Mouse (Mus musculus) E14TG2a.4 (cell line): ENCODE results near the gene Cchcr1.

Experiments
- H3K27me3 ChIP-seq: 2 replicates; pipeline ENCODE4 v1.6.1; 2014; ENCODE audit warnings: low read length, control low read depth; ENCODE audit not compliant: insufficient read depth
- H3K36me3 ChIP-seq: 2 replicates; pipeline ENCODE4 v1.6.1; 2014; ENCODE audit warnings: low read length, control low read depth; ENCODE audit not compliant: insufficient read depth
- H3K4me1 ChIP-seq: replicated peaks from 2 replicates; pipeline ENCODE4 v1.6.1; 2014; ENCODE audit warnings: low read depth, low read length, control low read depth
- H3K4me3 ChIP-seq: replicated peaks from 2 replicates; pipeline ENCODE4 v1.5.1; 2014; ENCODE audit warnings: mild to moderate bottlenecking, low read length
- H3K9me3 ChIP-seq: 2 replicates; pipeline ENCODE4 v1.6.1; 2014; ENCODE audit warnings: low read length, control low read depth
- CTCF ChIP-seq: conservative IDR thresholded peaks from 2 replicates; pipeline ENCODE4 v1.5.1; 2014; ENCODE audit warnings: low read length
- NANOG ChIP-seq: IDR thresholded peaks from 2 replicates; pipeline ENCODE4 v1.6.1; 2014; ENCODE audit warnings: borderline replicate concordance, low read length, mixed read lengths
- POU5F1 ChIP-seq: IDR thresholded peaks from 2 replicates; pipeline ENCODE4 v1.6.1; 2014; ENCODE audit warnings: low read length, borderline replicate concordance

Gene Cchcr1

GRCm38 (mm10) chr17:35532901-35533300 lies 16.0 kb downstream of the Cchcr1 start, which contains the start of gene Psors1c2:
Gene Psors1c2 (plus strand): TSS chr17:35533201.
- Histone ChIP-seq H3K36me3 (peaks cover 20% of the 10 kb centered on the region), H3K27me3 (no peaks in the 10 kb centered on the region), H3K4me3 (peak within 1 kb of the TSS; percentile 26), H3K9me3 (no peaks in the 10 kb centered on the region), H3K4me1 (peaks cover 75% of the 10 kb centered on the region)
- TF ChIP-seq NANOG (no peak), POU5F1 (no peak), CTCF (no peak)

- Histone ChIP-seq H3K27me3 (no peaks in the 10 kb centered on the region), H3K36me3 (peaks cover 8% of the 10 kb centered on the region), H3K9me3 (no peaks in the 10 kb centered on the region), H3K4me3 (no peak overlapping the region), H3K4me1 (peaks cover 76% of the 10 kb centered on the region)
- TF ChIP-seq CTCF (peak; percentile 99), POU5F1 (no peak)
Observed at GRCm38 (mm10) chr17:35534343-35534742, 17.4 kb downstream of the Cchcr1 start.

DNA sequence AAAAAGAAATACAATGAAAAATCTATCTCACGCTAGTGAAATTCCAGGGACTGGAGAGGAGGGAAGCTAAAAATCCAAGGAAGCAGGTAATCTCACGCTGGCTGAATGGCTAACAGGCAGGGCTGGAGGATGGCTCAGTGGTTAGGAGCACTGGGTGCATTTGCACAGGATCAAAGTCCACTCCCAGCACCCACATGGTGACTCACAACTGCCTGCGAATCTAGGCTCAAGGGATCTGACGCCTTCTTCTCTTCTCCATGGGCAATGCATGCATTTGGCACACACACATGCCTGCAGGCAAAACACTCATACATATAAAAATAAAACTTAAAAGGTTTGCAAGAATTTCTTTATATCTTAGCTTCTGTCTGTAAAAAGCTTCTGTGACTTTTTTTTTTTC lies 20.5 kb downstream of the Cchcr1 start:
- Histone ChIP-seq H3K9me3 (no peaks in the 10 kb centered on the region), H3K4me1 (peaks cover 54% of the 10 kb centered on the region), H3K36me3 (no peaks in the 10 kb centered on the region), H3K27me3 (no peaks in the 10 kb centered on the region), H3K4me3 (no peak overlapping the region)
- no peak for TF ChIP-seq NANOG
- no peak for TF ChIP-seq POU5F1
- TF ChIP-seq CTCF: no peak

DNA sequence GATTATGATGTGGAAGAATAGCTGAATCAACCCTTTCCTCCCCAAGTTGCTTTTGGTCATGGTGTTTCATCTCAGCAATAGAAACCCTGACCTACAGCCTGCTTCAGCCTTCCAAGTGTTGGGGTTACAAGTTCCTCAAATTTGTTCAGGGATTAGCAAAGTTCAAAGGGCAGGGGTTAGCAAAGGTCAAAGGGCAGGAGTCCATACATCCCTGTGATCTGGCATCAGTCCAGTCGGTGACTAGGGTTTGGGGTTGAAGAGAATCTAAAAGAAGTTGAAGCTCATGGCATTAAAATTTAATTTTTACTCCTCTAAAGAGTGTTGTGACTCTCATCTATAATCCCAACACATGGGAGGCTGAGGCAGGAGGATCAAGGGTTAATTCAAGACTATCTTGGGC lies 21.6 kb downstream of the Cchcr1 start:
- TF ChIP-seq NANOG (no peak), CTCF (no peak), POU5F1 (no peak)
- Histone ChIP-seq H3K4me3 (no peak overlapping the region), H3K36me3 (no peaks in the 10 kb centered on the region)

DNA sequence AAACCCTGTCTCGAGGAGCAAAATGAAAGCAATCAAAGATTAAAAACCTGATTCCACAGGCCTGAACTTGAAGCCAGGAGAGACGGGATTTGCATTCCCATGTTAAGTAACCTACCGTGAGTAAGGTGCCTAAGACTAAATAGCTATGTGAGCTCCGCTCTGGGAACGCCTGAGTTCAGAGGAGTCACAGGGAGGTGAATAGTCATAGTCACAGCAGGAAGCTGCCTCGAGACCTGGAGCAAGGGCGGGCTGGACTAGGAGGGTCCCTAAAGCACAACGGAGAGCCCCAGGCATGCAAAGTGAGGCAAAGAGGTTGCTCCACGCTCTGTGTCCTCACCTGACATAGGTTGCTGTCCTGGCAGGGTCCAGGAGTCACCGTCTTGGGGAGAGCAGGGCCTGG lies 22.6 kb downstream of the Cchcr1 start:
- TF ChIP-seq POU5F1: no peak
- TF ChIP-seq CTCF: no peak
- TF ChIP-seq NANOG: peak; percentile 56; the same call in 1 of the 2 replicates
- H3K36me3 ChIP-seq: no peaks in the 10 kb centered on the region
- H3K27me3 ChIP-seq: no peaks in the 10 kb centered on the region
- 0 out of 2 replicates have a peak overlapping the region, but pooled peaks have one; percentile 26 for H3K4me3 ChIP-seq
- no peaks in the 10 kb centered on the region for H3K9me3 ChIP-seq
- H3K4me1 ChIP-seq: peaks cover 54% of the 10 kb centered on the region

More for the DNA sequence above, 21.6 kb downstream of the Cchcr1 start:
- no peaks in the 10 kb centered on the region for H3K27me3 ChIP-seq
- no peaks in the 10 kb centered on the region for H3K9me3 ChIP-seq
- peaks cover 54% of the 10 kb centered on the region for H3K4me1 ChIP-seq

DNA sequence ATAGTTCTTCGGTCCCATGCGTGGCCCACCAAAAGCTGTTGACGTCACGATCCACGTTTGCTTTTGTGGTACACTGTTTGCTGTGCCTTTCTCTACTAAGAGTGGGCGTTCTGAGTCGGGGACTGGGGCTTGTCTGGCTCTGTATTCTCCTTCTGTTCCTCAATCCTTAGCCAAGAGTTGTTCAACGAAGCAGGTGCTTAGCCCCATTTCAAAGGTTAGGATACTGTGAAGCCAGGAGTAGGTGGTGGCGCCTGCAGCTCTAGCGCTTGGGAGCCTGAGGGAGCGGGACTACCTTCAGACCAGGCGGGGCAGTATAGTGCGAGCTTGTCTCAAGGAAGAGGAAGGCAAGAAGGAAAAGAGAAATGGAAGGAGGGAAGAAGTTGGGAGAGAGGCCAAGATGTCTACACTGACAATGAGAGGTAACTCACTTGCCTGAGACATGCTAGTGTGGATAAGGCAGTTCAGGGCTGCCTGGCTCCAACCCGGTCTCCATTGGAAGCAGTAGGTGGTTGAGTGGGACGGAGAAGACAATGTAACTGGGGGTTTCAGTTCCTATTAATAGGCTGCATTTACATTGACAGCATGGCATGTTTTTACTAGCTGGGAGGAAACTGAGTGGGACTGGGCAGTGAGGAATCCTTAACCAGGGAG lies 26.0 kb downstream of the Cchcr1 start:
- Histone ChIP-seq H3K4me1 (peaks cover 70% of the 10 kb centered on the region), H3K27me3 (no peaks in the 10 kb centered on the region), H3K36me3 (no peaks in the 10 kb centered on the region), H3K9me3 (no peaks in the 10 kb centered on the region), H3K4me3 (peak overlapping the region; percentile 49)
- TF ChIP-seq CTCF (peak; percentile 25; the same call in 1 of the 2 replicates), POU5F1 (no peak)

GRCm38 (mm10) chr17:35543412-35543861 lies 26.5 kb downstream of the Cchcr1 start:
- H3K9me3 ChIP-seq: no peaks in the 10 kb centered on the region
- peaks cover 71% of the 10 kb centered on the region for H3K4me1 ChIP-seq
- no peaks in the 10 kb centered on the region for H3K36me3 ChIP-seq
- H3K27me3 ChIP-seq: no peaks in the 10 kb centered on the region
- TF ChIP-seq POU5F1 (peak; percentile 66; the same call in 1 of the 2 replicates), NANOG (no peak), CTCF (no peak)
- peak overlapping the region; percentile 49 for H3K4me3 ChIP-seq

GRCm38 (mm10) chr17:35544001-35544400 lies 27.1 kb downstream of the Cchcr1 start:
- TF ChIP-seq CTCF: no peak
- TF ChIP-seq POU5F1: no peak
- no peak for TF ChIP-seq NANOG
- Histone ChIP-seq H3K4me1 (peaks cover 72% of the 10 kb centered on the region), H3K36me3 (no peaks in the 10 kb centered on the region), H3K9me3 (no peaks in the 10 kb centered on the region), H3K4me3 (peak overlapping the region; percentile 49), H3K27me3 (no peaks in the 10 kb centered on the region)

DNA sequence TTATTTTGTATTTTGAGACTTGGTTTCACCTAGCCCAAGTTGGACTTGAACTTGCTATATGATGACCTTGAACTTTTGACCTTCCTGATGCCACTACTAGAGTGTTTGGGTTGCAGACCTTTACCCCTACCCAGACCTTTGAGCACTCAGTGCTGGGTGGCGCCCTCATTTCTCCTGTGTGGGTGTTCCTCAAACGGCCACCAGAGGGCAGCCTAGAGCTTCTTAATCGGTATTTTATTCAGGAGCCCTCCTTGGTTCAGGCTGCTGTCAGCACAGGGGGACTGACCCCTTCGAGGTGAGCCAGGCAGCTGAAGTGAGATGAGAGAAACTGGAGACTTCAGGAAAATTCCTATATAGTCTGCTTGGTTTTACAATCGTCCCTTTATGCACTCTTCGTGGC lies 27.8 kb downstream of the Cchcr1 start:
- peaks cover 71% of the 10 kb centered on the region for H3K4me1 ChIP-seq
- TF ChIP-seq POU5F1 (no peak), CTCF (peak; percentile 94)
- no peaks in the 10 kb centered on the region for H3K36me3 ChIP-seq
- no peaks in the 10 kb centered on the region for H3K27me3 ChIP-seq
- no peaks in the 10 kb centered on the region for H3K9me3 ChIP-seq
- no peak overlapping the region for H3K4me3 ChIP-seq
